Mouse (Mus musculus): ENCODE data around the gene Nat8f1.
"Not testable (repeated sequence)": the region's sequence is repeated elsewhere in the genome, so short reads cannot be mapped to it uniquely, and the experiment has no call there.

Nat8f1 gene

DNA sequence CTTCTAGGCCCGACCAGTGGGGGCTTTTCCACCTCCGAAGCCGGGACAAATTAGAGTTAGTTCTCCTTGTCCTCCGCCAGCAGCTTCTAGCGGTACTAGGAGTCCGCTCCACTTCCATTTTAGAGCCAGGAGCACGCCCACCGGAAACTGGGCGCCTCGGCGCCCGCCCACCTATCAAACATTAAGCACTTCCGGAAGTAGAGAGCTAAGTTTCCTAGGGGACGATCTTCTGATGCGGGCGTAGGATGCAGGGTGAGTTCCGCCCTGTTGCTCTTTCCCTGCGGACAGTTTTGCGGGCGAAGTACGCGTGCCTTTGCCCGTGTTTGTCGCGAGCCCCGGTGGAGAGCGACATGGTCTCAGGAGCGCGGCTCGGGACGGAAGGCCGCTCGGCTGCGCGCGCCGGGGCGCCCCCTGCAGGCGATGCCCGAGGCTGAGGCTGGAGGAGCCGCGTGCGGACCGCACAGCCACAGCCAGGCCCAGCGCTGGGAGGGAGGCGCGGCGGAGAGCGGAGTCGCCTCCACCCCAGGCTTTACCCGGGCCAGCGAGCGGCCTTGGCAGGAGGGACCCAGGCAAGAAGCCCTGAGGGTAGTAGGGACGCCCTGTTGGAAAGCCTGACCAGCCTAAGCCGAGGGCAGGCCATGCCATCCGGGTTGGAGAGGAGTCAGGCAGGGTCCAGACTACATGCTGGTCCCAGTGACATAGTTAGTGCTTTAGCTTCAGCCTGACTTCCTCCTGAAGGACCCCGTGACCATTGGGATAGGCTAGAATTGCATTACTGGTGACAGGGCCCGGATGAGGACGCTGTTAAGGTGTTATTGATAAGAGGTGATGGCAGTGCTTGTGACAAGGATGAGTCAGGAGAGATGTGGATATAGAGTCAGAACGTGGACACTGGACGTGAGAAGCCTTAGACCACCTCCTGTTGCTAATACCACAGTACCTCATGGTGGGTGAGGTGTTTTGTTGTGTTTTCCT, at the start of gene Nat8f1:
Nat8f1 (minus strand) TSS at position 149 of the 975 bp plus-strand sequence.
- peak; percentile 73 for DNase-seq (ENCODE audit: low read depth)

GRCm38 (mm10) chr6:85961101-85962091, 45.9 kb upstream of the Nat8f1 start, which contains the start of gene Dusp11:
Gene Dusp11 (minus strand): TSS chr6:85961667.
- peak; percentile 80 for DNase-seq (ENCODE audit: low read depth)

- no peak for DNase-seq (ENCODE audit: low read depth)
Observed at GRCm38 (mm10) chr6:85957581-85957980, 42.1 kb upstream of the Nat8f1 start.

- DNase-seq (ENCODE audit: low read depth): no peak
Observed at GRCm38 (mm10) chr6:85948549-85948948, 33.1 kb upstream of the Nat8f1 start.

DNA sequence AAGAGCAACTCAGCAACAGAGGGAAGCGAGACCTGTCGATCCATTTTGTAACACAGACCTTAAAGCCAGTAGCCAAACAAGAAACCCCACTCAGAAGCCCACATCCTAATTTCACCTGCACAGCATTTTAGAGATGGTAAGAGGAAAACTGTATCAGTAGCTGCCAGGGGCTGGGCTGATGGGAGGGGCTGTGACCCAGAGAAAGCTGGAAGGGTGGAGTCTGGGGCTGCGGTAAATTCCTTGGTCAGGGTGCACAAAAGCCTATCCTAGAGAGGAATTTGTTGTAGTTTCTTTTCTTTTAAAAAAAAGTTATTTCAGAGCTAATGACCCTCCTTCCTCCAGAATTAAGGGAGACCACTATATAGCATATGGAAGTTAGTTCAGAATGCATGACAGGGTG, 27.0 kb upstream of the Nat8f1 start:
- DNase-seq (ENCODE audit: low read depth): no peak

DNA sequence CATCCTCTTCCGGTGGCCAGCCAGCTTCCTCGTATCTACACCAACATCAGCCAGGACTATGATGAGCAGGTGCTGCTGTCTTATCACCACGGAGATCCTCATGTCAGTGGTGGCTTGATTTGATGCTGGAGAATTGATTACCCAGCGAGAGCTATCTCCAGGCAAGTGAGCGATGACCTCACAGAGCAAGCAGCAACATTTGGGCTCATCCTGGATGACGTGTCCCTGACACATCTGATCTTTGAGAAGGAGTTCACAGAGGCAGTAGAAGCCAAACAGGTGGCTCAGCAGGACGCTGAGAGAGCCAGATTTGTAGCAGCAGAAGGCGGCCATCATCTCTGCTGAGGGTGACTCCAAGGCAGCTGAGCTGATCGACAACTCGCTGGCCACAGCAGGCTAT, 23.2 kb upstream of the Nat8f1 start:
- DNase-seq (ENCODE audit: low read depth): no peak

GRCm38 (mm10) chr6:85936508-85937465, 21.3 kb upstream of the Nat8f1 start:
- peak; percentile 39 for DNase-seq (ENCODE audit: low read depth)

GRCm38 (mm10) chr6:85935646-85936045, 20.2 kb upstream of the Nat8f1 start:
- peak; percentile 10 for DNase-seq (ENCODE audit: low read depth)

- no peak for DNase-seq (ENCODE audit: low read depth)
Observed at GRCm38 (mm10) chr6:85934047-85934446, 18.6 kb upstream of the Nat8f1 start.

DNA sequence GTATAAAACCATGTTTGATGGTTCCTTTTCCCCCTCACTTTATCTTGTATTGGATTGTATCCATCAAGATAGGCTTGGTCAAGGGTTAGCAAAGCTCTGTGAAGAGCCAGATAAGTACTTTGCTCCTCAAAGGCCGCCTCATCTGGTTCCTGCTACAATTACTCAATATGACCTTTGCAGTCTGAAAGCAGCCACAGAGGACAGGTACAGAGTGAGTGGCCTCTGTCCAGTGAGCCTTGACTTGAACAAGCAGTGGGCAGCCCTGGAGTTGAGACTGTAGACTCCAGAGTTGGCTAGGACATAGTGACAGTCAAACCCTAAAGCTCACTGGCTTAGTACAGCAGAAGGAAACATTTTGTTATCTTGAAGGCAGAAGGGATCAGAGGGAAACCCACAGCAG, 13.8 kb upstream of the Nat8f1 start:
- DNase-seq (ENCODE audit: low read depth): no peak

- DNase-seq (ENCODE audit: low read depth): no peak
Observed at GRCm38 (mm10) chr6:85927476-85928464, 12.3 kb upstream of the Nat8f1 start.

GRCm38 (mm10) chr6:85926709-85927108, 11.2 kb upstream of the Nat8f1 start:
- DNase-seq (ENCODE audit: low read depth): no peak

DNA sequence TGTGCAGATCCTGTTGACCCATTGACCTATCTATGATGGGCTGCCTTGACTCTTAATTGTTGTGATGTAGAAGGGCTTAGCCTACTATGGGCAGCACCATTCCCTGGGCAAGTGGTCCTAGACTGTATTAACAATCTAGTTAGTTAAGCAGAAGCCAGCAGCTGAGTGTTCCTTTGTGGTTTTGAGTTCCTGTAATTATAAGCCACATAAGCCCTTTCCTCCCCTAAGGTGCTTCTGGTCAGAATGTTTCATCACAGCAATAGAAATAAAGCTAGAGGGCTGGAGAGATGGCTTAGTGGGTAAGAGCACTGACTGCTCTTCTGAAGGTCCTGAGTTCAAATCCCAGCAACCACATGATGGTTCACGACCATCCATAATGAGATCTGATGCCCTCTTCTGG, 8.2 kb upstream of the Nat8f1 start:
- no peak for DNase-seq (ENCODE audit: low read depth)

DNA sequence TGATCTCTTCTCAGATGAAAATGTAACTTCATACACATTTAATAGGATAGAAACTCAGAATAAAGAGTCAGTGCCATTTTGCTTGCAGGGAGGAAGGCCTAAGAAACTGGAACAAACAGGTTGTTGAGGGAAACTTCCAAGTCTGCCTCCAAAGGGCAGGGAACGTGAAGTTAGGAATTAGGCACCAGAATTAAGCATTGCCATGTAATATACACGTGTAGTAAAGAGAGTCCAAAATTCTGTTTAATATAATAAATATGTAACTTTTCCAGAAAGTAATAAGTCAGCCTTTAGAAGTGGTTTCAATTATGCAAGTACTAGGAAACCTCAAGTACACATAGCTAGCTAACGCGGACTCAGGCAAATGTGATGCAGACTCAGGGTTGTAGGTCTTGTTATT, 3.9 kb upstream of the Nat8f1 start:
- no peak for DNase-seq (ENCODE audit: low read depth)

DNA sequence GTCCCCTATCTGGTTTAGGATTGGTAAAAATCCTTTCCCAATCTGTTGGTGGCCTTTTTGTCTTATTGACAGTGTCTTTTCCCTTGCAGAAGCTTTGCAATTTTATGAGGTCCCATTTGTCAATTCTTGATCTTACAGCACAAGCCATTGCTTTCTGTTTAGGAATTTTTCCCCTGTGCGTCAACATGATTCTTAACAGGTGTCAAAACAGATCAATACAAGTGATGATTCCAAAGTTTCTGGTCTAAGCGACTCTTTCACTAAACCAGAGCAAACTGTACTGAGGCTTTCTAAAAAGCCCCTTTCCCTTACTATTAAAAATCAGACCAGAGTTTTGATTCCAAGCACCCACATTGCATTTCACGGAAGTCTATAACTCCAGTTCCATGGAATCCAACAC, 2.9 kb upstream of the Nat8f1 start:
- DNase-seq (ENCODE audit: low read depth): not testable (repeated sequence)

DNA sequence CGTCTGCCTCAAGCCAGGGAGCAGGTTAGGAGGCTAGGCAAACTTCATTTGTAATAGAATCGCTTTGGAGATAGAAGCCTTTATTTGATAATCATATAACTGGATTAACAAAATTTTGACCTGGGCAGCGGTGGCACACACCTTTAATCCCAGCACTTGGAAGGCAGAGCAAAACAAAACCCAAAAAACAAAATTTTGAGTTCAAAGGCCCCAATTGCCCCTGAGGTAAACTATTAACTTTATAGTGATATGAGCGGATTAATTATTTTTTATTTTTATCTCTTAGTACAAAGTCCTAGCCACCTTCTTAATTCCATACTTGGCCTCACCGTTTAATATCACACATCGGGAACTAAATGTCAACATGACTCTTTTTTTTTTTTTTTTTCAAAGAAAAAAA, 1.1 kb upstream of the Nat8f1 start:
- no peak for DNase-seq (ENCODE audit: low read depth)

DNA sequence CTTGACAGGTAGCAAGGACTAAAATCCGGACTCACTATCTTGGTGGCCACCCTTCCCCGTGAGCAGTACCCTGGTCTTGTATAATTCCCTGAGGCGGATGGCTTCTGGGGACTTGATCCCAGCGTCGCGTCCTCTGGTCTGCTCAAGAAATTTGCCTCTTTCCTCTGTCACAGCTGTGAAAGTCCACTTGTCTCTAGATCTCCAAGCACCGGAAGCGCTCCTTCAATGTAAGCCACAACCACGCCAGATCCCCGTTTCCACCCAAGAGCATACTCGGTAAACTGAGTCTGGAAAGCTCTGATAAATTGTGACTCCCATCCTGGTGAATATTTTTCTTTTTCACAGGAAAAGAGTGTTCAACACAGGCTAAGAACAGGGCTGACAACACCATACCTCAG, 347 bp downstream of the Nat8f1 start:
- DNase-seq (ENCODE audit: low read depth): no peak

GRCm38 (mm10) chr6:85911587-85911986, 3.9 kb downstream of the Nat8f1 start, which contains the start of gene Tprkb:
Gene Tprkb (plus strand): TSS chr6:85911865.
- DNase-seq (ENCODE audit: low read depth): no peak

DNA sequence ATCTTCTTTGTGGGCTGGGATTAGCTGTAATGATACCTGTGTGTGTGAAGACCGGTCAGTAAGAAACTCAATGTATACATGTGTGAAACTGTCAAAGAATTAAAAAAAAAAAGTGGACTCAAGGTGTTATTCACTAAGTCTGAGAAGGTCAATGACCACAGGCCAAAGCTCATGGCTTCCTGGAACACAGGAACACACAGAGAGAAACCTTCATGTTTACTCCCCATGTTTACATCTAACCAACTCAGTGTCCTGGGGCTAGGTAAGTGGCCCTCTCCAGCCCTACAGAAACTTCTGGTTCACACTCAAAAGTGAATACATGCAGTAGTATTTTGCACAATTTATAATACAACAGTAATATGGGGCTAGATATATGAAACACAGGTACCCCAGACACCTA, 5.8 kb downstream of the Nat8f1 start:
- no peak for DNase-seq (ENCODE audit: low read depth)

DNA sequence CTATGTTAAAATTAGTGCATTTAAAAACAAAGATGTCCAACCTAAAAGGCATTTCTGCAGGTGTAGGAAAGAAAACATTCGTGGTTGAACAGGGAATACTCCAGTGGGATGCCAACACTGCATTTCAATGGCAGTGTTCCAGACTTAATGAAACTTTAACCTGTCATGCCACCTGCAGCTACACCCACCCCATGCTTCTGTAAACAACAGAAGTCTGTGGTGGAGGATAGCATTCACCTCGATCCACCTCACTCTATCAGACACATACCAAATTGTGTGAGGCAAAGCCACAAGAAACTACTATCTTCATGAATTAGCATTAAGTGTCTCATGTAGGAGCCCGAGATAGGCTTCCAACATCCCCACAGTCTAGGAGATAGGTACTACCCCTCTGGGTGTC, 7.1 kb downstream of the Nat8f1 start:
- no peak for DNase-seq (ENCODE audit: low read depth)

Data from c-Kit-positive CD71-negative TER-119-negative erythroid progenitor cells, embryonic 14.5 days (primary cell).